In genomic region chr3:131299908-131300307, GRCm38 (mm10) we compare ENCODE assay signal across 8 mouse cellular contexts. TPM values are rescaled to one million over a fixed set of nuclear protein-coding genes. Genes with fewer than 3 reads are reported as not detected.
DNase-seq lines count a peak whose midpoint lies in the region; ATAC-seq lines count a peak whose summit lies in the region.

No protein-coding gene starts in this region.

- no peak for ATAC-seq in heart, embryonic 12.5 days (ENCODE audit: insufficient number of reproducible peaks, low FRiP score)

- 11% methylated on average over 6 of the region's 6 CpGs for WGBS in heart, embryonic 12.5 days

- intact Hi-C loops in heart, postnatal 10 days (cut with DNase I), result loop anchor here (5.0 kb wide), 1 partner anchor 252 kb away; no protein-coding TSS in a partner anchor

- H3K27me3 ChIP-seq in heart, embryonic 12.5 days (replicated peaks), result 0 out of 2 replicates have a peak, but pooled peaks cover 4% of the 10 kb centered on the region

- H3K9me3 ChIP-seq in heart, embryonic 12.5 days (replicated peaks), result no peaks in the 10 kb centered on the region

- no peak overlapping the region for H3K27ac ChIP-seq in heart, embryonic 12.5 days (ENCODE audit: poor library complexity, severe bottlenecking)

- H3K4me2 ChIP-seq in heart, embryonic 12.5 days, result no peak overlapping the region

- no peak overlapping the region for H3K9ac ChIP-seq in heart, embryonic 12.5 days

- no peak overlapping the region for H3K4me3 ChIP-seq in heart, embryonic 12.5 days

- peak; percentile 35 to 44 for DNase-seq in heart, postnatal 10 days
- peak; percentile 80 for DNase-seq in 416B (ENCODE audit: low read depth)
- DNase-seq in MEL-GATA-1-ER (ENCODE audit: extremely low read depth, low read depth), result peak; percentile 71
- DNase-seq in hindlimb bud, embryonic 11.5 days (ENCODE audit: extremely low spot score, low read depth, low spot score), result peak; percentile 60
- DNase-seq in frontal cortex, postnatal 14 days (ENCODE audit: low spot score in 2 of 2), result no peak
- no peak for DNase-seq in spleen, adult 18-20 months
- no peak for DNase-seq in adrenal gland, adult 2 months

- H3K36me3 ChIP-seq in heart, embryonic 12.5 days, result no peaks in the 10 kb centered on the region

- H3K4me1 ChIP-seq in heart, embryonic 12.5 days (replicated peaks), result peaks cover 27% of the 10 kb centered on the region

RNA-seq across cellular contexts. Expression of gene Cyp2u1, which starts 3.1 kb away (rescaled TPM):
- 10 to 100 TPM; 28.7 to 29.2 TPM for total RNA-seq in heart, postnatal 10 days (2021)
- polyA plus RNA-seq in heart, embryonic 12.5 days (2016; fragmentation: Nextera tagmentation; extraction: Ambion mirVana), result 8.2 and 8.5 TPM in 2 replicates
- 10 to 100 TPM; 14.4 to 24.0 TPM for total RNA-seq in adrenal gland, adult 2 months (2021)
- polyA plus RNA-seq in adrenal gland, adult 2 months (2012; rRNA removed), result 14.2 and 17.2 TPM in 2 replicates

RNA-seq across cellular contexts. Expression of gene Hadh, which starts 28.0 kb away (rescaled TPM):
- total RNA-seq in heart, postnatal 10 days (2021), result 100 to 1,000 TPM; 573 to 586 TPM
- polyA plus RNA-seq in heart, embryonic 12.5 days (2016; fragmentation: Nextera tagmentation; extraction: Ambion mirVana), result 142 and 151 TPM in 2 replicates
- 100 to 1,000 TPM; 456 to 509 TPM for total RNA-seq in adrenal gland, adult 2 months (2021)
- polyA plus RNA-seq in adrenal gland, adult 2 months (2012; rRNA removed), result 288 and 386 TPM in 2 replicates

Comparison
In these comparisons a context has a peak if more than half of its experiments do, and no peak if none do; other contexts are left out.
1. DNase-seq: peak in heart, postnatal 10 days (2 of 2), 416B (single experiment), MEL-GATA-1-ER (single experiment) and hindlimb bud, embryonic 11.5 days (single experiment); none in frontal cortex, postnatal 14 days (0 of 2), spleen, adult 18-20 months (0 of 2) and adrenal gland, adult 2 months (single experiment).